Mouse (Mus musculus): ENCODE measurements around the gene Yme1l1.

Yme1l1 gene

DNA sequence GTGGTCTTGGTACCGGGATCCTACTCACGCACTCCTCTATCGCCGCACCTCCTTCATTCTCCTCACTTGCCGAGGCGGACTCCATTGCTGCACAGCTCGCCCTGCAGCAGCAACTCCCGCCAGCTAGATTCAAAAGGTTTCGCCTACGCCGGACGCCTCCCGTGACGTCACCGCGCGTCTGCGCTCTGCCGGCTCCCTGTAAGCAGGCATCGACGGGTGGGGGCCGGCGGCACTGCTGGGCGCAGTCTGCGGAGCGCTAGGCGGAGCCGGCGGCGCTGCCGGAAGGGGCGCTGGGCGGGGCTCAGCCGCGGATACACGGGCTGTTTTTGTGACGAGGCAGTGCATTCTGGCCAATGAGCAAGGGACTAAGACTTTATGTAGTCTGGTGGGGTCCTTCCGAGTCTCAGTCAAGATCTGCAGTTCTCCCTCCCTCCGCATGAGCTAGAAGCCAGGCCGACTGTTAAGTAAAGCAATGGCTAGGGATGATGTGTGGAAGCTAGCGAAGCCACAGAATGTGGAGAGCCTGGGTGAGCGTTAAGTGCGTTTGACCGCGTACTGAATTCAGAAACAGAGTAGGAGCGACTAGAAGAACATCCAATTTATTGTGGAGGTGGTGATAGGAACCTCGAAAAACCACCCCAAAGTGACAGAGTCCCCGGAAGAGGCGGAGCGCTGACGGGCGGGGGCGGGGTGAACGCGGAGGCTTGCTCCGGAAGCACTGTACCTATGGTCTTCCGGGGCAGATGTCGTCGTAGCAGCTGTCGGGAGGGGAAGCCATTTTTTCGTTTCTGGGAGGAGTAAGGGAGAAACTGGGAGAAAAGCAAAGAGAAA, at the start of gene Yme1l1, which contains the start of gene Mastl:
Yme1l1 (plus strand) TSS at position 593 of the 831 bp plus-strand sequence.
Mastl (minus strand) TSS at position 248 of the 831 bp plus-strand sequence.
- DNase-seq (ENCODE audit: extremely low spot score, low spot score): peak; percentile 94

DNA sequence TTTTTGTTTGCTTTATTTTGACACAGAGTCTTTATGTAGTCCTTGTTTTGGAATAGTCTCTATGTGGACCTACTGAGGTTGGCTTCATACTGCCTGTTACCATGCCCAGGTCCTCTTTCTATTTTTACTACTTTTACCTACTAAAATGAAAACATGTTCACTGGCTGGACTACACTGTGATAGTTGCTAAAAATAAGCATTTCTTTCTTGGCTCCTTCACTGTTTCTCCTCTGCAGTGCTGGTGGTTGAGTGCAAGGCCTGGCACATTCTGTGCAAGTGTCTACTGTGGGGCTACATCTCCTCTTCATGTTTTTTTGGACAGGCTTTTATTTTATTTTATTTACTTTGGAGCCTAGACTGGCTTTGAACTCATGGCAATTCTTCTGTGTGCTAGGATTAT, 36.6 kb upstream of the Yme1l1 start:
- no peak for DNase-seq (ENCODE audit: extremely low spot score, low spot score)

DNA sequence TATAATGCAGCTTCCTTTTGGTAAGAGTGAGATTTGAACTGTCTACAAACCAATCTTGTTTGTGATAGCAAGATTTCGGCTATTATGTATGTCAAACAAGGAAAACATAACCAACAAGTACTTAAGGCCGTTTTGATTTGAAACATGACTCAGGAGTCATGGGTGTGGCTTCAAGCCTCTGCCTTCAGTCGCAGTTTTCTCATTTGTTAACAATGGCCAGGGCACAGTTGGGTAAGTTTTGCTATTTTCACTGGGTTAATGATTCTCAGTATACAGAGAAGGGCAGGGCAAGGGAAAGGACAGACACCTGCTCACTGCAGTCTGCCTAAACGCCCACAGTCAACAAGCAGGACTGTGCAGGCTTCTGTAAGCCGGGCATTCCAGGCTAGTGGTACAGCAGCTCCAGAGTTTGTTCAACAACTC, 959 bp upstream of the Yme1l1 start:
- no peak for DNase-seq (ENCODE audit: extremely low spot score, low spot score)

- DNase-seq (ENCODE audit: extremely low spot score, low spot score): no peak
Measured at GRCm38 (mm10) chr2:23156608-23157081, 476 bp downstream of the Yme1l1 start.

GRCm38 (mm10) chr2:23172305-23172704, 16.1 kb downstream of the Yme1l1 start:
- no peak for DNase-seq (ENCODE audit: extremely low spot score, low spot score)

- no peak for DNase-seq (ENCODE audit: extremely low spot score, low spot score)
Measured at GRCm38 (mm10) chr2:23194366-23194765, 38.2 kb downstream of the Yme1l1 start.

DNA sequence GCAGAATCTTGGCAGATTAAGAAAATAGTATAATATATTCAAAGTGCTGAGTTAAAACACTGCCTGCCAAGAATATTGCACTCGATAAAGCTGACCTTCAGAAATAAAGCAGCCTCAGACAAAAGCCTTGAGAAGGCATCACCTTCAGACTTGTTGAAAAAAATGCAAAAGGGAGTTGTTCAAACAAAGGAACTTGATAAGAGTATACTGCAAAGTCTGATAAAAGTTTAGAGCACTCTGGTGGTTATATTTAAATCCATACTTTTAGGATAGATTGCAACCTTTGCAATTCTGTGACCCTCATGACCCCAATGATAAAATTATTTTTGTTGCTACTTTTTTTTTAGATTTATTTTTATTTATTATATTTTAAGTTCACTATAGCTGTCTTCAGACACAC, 44.9 kb downstream of the Yme1l1 start:
- no peak for DNase-seq (ENCODE audit: extremely low spot score, low spot score)

DNA sequence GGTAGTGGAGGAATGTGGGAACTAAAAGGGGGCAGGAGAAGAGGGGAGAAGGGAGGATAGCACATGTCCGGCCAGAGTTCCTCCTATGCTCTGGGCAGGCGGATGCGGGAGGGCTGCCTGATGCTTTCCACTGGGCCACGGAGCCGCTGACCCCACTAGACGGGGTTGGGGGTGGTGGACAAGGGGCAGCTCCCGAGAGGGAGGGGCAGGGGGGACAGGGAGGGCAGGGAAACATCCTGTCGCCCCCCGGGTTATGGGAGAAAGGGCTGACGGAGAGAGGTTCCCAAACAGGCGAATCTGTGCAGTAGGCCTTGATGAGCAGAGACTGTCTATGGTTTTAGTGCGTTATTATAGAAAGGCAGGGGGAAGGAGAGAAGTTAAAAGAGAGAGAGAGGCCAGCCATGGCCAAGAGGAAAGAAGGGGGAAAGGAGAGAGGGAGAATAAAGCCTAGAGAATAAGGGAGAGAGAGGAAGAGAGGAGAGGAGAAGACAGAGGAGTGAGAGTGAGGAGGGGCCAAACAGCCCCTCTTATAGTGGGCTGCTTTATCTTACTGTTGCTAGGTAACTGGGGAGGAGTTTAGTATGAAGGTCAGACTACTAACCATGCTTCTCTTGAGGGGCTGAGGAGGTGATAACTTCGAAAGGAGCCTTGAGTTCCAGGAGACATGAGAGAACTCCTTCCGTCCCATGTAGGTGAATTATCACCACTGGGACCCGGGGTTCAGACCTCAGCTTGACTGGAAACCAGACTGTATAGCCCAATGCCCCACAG, 46.9 kb downstream of the Yme1l1 start:
- no peak for DNase-seq (ENCODE audit: extremely low spot score, low spot score)

DNA sequence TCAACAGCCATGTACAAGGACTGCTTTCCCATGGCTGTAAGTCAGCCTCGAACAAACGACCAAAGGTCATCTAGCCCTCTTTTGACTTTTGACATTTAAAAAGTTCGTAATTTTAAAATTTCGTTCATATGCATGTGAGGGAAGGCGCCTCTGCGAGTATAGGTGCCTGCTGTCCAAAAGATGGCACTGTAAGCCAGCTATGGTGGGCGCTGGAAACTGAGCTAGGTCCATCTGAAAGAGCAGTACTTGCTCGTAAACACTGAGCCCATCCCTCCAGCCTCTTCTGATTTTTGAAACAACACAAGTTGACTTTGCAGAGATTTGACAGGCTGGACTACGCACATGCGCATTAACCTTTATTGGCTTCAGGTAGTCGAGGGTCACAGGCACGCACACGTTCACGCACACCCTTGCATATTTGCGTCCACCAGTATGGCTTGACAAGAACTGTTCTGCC, 50.9 kb downstream of the Yme1l1 start, which contains the start of gene 4931423N10Rik:
4931423N10Rik (plus strand) TSS at position 407 of the 457 bp plus-strand sequence.
- DNase-seq (ENCODE audit: extremely low spot score, low spot score): no peak

DNA sequence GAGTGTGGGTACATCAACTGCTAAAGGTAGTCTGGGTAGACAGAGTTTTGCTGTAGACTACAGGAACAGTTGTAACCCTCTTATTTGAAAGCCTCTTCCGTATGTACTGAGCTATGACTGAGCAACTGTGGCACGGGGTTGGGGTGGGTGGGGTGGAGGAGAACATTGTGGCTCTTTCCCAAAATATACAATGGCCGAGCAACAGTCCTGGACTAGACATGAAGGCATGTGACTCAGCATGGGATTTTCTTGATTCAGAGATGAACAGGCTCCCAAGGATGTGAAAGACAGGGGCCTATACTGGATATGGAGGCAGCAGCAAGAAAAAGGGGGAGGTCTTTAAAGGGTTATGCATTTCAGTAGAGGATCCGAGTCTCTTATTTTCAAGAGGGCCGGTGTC, 57.5 kb downstream of the Yme1l1 start:
- DNase-seq (ENCODE audit: extremely low spot score, low spot score): no peak

DNA sequence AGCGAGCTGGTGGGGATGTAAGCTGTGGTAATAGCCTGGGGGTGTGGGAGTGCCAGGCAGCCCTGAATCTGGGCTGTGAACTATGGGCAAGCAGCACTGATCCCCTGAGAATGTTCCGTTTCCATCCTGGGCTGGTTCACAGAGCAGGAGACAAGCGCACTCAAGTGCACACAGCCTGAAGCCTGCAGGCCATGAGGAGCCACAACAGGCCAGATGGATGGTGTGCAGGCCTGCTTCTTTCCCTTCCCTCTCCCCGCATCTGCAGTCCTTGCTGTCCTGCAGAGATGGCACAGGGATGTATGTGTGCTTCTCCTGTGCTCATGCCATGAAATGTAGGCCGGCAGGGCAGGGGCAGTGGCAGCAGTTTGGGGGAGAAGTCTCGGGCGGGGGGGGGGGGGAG, 69.0 kb downstream of the Yme1l1 start:
- DNase-seq (ENCODE audit: extremely low spot score, low spot score): no peak

DNA sequence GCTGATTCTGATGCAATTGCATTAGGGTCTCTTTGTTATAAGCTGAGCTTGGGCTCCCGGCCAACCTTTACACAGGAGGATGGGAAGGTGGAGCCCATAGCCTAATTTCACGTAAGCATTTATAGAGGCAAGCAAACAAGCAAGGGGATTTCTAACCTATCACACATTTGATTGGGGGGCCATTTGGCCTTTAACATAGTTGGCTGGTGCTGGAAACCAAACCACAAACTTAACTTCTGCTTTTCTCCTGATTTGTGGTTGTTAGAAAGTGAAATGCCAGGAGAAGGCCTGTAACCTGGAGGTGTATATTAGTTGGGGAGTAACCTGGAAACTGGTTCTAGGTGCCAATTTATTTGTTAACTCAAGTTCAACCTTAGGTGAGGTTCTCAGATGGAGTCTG, 72.3 kb downstream of the Yme1l1 start:
- DNase-seq (ENCODE audit: extremely low spot score, low spot score): no peak

GRCm38 (mm10) chr2:23234065-23234773, 78.0 kb downstream of the Yme1l1 start:
- DNase-seq (ENCODE audit: extremely low spot score, low spot score): peak; percentile 63

Measured in neural tube, embryonic 10.5 days (tissue).